Mouse (Mus musculus): Measurements from ENCODE around the gene Cdk19.
A peak's percentile ranks its signal among the peaks of the same experiment; 100 is the strongest.
"Not testable (repeated sequence)": the region's sequence is repeated elsewhere in the genome, so short reads cannot be mapped to it uniquely, and the experiment has no call there.

Cdk19 gene

GRCm38 (mm10) chr10:40479216-40479615 is 139.9 kb downstream of the Cdk19 start:
- no peak for DNase-seq (ENCODE audit: low read depth, low spot score)

DNA sequence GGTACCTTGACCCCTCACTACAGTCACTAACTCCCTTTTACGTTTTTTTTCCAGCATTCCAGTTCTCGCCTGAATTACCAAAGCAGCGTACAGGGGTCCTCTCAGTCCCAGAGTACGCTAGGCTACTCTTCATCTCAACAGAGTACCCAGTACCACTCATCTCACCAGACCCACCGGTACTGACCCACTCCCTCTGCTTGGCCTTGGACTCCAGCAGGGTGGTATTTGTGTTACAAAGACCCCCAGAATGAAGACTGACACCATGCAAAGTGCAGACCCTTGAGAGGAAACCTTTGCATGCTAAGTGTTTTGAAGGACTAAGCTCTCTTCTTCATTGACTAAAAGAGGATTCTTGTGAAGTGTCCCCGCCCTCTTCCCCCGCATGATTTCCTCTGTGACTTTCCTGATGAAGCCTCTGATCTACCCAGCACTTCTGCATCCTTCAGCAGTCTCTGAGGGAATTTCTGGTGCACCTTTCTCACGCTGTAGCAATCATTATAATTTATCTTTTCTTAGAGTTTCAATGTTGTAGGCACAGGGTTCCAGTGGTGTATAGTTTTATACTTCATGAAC is 140.3 kb downstream of the Cdk19 start:
- DNase-seq (ENCODE audit: low read depth, low spot score) = no peak

GRCm38 (mm10) chr10:40481534-40481933 is 142.2 kb downstream of the Cdk19 start:
- no peak for DNase-seq (ENCODE audit: low read depth, low spot score)

GRCm38 (mm10) chr10:40482285-40482684 is 142.9 kb downstream of the Cdk19 start:
- DNase-seq (ENCODE audit: low read depth, low spot score) = no peak

GRCm38 (mm10) chr10:40489086-40489796 is 149.9 kb downstream of the Cdk19 start:
- no peak for DNase-seq (ENCODE audit: low read depth, low spot score)

GRCm38 (mm10) chr10:40491131-40491530 is 151.8 kb downstream of the Cdk19 start:
- no peak for DNase-seq (ENCODE audit: low read depth, low spot score)

DNA sequence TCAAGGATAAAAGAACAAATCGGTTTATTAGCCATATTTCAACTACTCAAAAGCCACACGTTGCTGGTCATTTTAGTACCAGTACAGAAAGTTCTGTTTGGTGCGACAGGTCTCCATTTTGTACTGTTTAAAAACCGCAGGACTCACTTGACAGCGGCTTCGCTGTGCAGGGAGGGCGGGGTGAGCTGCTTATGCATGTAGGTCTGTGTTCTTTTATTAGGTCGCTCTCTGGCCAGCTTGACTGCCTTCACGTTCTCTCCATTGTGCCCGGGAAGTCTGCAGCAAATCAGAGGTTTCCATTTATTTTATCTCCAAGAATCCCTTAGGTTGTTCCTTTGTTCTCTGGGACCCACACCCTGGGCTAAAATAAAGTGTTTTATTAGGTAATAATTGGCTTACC is 152.4 kb downstream of the Cdk19 start:
- DNase-seq (ENCODE audit: low read depth, low spot score) = no peak

DNA sequence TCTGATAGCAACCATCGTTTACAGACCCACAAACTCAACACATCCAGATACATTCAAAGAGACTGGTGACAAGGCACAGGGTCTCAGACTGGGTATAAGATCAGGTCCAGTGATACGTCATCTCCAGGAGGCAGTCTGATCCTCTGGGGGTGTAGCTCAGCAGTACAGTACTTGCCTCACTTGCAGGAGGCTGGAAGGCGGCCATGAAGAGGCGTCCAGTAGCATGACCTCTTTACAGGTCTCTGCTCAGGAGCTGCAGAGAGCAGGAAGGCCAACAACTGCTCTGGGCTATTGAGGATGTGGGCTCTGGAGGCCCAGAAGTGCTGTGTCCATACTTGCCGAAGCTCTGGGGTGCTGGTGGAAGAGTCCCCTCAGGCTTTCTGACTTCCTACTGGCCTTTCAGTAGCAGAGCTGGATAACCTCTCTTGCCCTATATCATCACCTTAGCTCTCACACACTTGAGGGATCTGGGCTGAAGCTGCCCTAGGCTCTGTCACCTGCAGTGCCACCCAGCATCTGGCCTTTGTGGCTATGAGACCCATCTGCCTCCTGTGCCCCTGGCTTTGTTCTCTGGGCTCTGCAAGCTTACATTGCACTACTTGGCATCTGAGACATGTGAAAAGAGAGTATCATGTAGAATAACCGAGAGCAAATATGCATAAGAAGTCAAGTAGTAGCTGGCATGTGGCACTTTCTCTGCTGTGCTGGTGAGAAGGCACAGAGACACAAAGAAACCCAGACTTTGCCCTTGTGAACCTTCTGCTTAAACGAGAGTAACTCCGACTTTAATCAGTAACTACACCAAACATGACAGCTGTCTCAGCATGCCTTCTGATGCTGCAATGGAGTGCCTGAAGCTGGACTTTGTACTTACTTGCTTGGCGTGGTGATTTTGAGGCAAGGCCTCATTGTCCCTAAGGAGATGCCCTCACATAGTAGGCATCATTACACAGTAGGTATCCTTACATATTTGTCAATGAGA is 155.1 kb downstream of the Cdk19 start:
- no peak for DNase-seq (ENCODE audit: low read depth, low spot score)

DNA sequence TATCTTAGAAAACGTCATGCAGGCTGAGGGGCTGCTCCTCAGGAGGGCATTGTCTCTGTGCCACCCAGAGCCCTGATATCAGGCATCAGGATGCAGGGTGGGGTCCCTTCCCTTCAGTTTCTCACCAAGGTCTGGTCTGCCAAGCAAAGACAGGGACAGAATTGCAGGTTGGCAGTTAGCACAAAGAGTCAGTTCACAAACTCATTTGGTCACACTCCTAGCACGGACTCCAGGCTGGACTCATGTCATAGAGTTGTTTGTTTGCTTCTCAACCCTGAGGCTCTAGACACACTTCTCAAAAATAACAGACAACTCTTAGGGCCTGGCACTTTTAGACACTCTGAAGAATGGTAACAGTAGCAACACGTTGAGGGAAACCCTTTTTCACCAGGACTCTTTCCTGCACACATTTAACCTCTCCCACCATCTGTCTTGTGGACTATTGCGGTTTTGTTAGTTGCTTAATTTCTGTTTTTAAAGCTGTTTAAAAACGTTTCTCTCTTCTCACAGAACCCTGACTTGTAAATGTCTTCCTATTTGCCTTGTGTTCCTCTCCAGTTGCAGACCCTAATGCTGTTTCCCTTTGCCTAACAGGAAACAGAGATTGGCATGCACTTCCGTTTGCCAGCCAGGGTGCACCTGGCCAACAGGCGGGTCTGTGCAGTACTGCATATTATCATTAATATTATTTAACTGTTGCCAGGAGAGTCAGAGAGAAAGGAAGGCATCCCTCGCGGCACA is 158.1 kb downstream of the Cdk19 start:
- no peak for DNase-seq (ENCODE audit: low read depth, low spot score)

- DNase-seq (ENCODE audit: low read depth, low spot score) = no peak
These were observed 159.1 kb downstream of the Cdk19 start for GRCm38 (mm10) chr10:40498426-40498825.

GRCm38 (mm10) chr10:40499314-40500252 is 160.2 kb downstream of the Cdk19 start:
- peak; percentile 21 for DNase-seq (ENCODE audit: low read depth, low spot score)

DNA sequence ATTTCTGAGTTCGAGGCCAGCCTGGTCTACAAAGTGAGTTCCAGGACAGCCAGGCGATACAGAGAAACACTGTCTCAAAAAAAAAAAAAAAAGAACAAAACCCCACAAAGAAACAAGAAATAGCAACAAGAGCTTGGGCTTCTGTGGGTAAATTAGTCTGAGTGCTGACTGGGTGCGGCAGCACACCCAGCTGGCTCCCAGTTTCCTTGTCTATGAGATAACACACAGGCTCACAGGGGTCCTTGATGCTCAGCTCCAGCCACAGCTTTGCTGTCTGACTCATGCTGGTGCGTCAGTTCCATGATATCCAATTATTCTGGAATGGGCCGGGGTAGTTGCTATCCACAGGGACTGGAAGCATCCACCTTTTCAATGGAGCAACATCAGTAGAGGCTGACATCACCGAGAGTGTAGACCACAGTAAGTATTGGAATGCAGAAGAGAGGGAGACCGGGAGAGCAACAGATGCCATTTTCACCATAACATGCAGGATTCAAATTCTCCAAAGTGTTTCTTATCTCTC is 161.4 kb downstream of the Cdk19 start:
- DNase-seq (ENCODE audit: low read depth, low spot score) = no peak

GRCm38 (mm10) chr10:40502734-40503133 is 163.4 kb downstream of the Cdk19 start:
- no peak for DNase-seq (ENCODE audit: low read depth, low spot score)

DNA sequence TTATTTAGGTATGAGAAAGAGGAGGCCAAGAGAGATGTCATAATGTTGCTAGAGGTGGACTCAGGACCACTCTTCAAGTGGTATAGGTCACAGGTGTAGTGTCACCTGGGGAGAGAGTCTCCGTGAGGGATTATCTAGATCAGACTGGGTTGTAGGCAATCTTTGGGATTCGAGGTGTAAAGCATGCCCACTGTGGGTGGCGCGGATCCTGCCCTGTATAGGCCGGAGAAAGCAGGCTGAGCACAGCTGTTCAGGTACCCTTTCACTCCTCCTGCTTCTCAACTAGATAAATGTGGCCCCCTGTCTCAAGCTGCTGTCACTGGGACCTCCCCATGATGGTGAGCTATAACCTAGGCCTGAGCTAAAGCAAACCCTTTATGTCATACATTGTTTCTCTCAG is 171.0 kb downstream of the Cdk19 start:
- DNase-seq (ENCODE audit: low read depth, low spot score) = no peak

- DNase-seq (ENCODE audit: low read depth, low spot score) = peak; percentile 54
These were observed 171.9 kb downstream of the Cdk19 start for GRCm38 (mm10) chr10:40511221-40511677.

DNA sequence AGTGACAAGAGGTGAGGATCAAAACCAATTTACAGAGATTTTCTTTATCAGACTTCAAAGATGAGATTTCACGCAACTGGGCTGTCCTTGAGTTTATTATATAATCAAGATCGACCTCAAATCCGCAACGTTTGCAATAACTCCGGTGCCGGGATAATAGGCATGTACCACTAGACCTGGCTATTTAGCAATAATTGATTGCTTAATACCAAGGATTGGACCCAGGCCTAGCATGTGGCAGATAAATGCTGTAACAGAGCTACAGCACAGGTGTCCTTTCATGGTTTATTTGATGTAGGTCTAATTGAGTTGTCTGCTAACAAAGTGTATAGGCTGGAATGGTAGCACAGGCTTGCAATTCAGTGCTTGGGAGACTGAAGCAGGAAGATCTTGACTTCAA is 172.8 kb downstream of the Cdk19 start:
- no peak for DNase-seq (ENCODE audit: low read depth, low spot score)

GRCm38 (mm10) chr10:40512996-40513395 is 173.6 kb downstream of the Cdk19 start:
- DNase-seq (ENCODE audit: low read depth, low spot score) = not testable (repeated sequence)

- no peak for DNase-seq (ENCODE audit: low read depth, low spot score)
These were observed 175.9 kb downstream of the Cdk19 start for GRCm38 (mm10) chr10:40515225-40515681.

GRCm38 (mm10) chr10:40516421-40516820 is 177.1 kb downstream of the Cdk19 start:
- DNase-seq (ENCODE audit: low read depth, low spot score) = no peak

GRCm38 (mm10) chr10:40519586-40519985 is 180.2 kb downstream of the Cdk19 start:
- no peak for DNase-seq (ENCODE audit: low read depth, low spot score)

Data from forelimb bud, embryonic 11.5 days (tissue).